Mouse (Mus musculus) MEL (cell line): Measurements from ENCODE around the gene Tdp1. TPM values are rescaled to one million over a fixed set of nuclear protein-coding genes. Genes with fewer than 3 reads are reported as not detected.

ENCODE experiments used
- DNase-seq: peaks from one replicate; pipeline ENCODE4 v3.0.0; 2011; ENCODE audit warnings: low read depth, low spot score
- H3K27ac ChIP-seq: 2 replicates; pipeline ENCODE4 v1.5.1; 2012; ENCODE audit warnings: low read depth, mild to moderate bottlenecking, control low read depth, low read length, moderate library complexity; ENCODE audit not compliant: control insufficient read depth
- H3K27me3 ChIP-seq, 2 experiments: fragments of 150-350 bp in 1 of 2; sonication (generic) in 1 of 2; 2 replicates each; pipeline ENCODE4 v1.6.1; 2012; ENCODE audit warnings: low read length in 2 of 2, mild to moderate bottlenecking in 2 of 2, improper control_type of control experiment in 1 of 2, moderate library complexity in 1 of 2; ENCODE audit not compliant: insufficient read depth in 2 of 2, control insufficient read depth in 1 of 2
- H3K36me3 ChIP-seq, 2 experiments: 2 replicates each; pipeline ENCODE4 v1.6.1; 2012 to 2014; ENCODE audit warnings: low read length in 2 of 2, improper control_type of control experiment in 1 of 2, inconsistent platforms in 1 of 2, mild to moderate bottlenecking in 1 of 2; ENCODE audit not compliant: insufficient read depth in 2 of 2, control insufficient read depth in 1 of 2
- H3K4me1 ChIP-seq, 2 experiments: fragments of 150-350 bp in 1 of 2; sonication (generic) in 1 of 2; 2 replicates each; pipeline ENCODE4 v1.6.1; 2012; ENCODE audit warnings: low read length in 2 of 2, improper control_type of control experiment in 1 of 2, mild to moderate bottlenecking in 1 of 2; ENCODE audit not compliant: insufficient read depth in 2 of 2, control insufficient read depth in 1 of 2
- H3K4me3 ChIP-seq, 2 experiments: fragments of 150-350 bp in 1 of 2; sonication (generic) in 1 of 2; 2 replicates each; pipeline ENCODE4 v1.5.1; 2012; ENCODE audit warnings: low read depth in 2 of 2, low read length in 2 of 2, mild to moderate bottlenecking in 2 of 2, moderate library complexity in 2 of 2, control low read depth in 1 of 2, improper control_type of control experiment in 1 of 2; ENCODE audit not compliant: control insufficient read depth in 1 of 2, insufficient read depth in 1 of 2
- H3K79me2 ChIP-seq: 2 replicates; pipeline ENCODE4 v1.6.1; 2012; ENCODE audit warnings: mild to moderate bottlenecking, low read length, moderate library complexity; ENCODE audit not compliant: control insufficient read depth, poor library complexity, insufficient read depth
- H3K9ac ChIP-seq: 2 replicates; pipeline ENCODE4 v1.6.1; 2012; ENCODE audit warnings: low read depth, mild to moderate bottlenecking, control low read depth, low read length, moderate library complexity; ENCODE audit not compliant: control insufficient read depth, poor library complexity, severe bottlenecking
- H3K9me3 ChIP-seq: fragments of 150-350 bp; sonication (generic); replicated peaks from 2 replicates; pipeline ENCODE4 v1.6.1; 2012; ENCODE audit warnings: mild to moderate bottlenecking, low read length, improper control_type of control experiment, moderate library complexity; ENCODE audit not compliant: insufficient read depth
- CHD1 ChIP-seq: IDR thresholded peaks from 2 replicates; pipeline ENCODE4 v1.6.1; 2012; ENCODE audit warnings: low read depth, mild to moderate bottlenecking, inconsistent platforms, low read length, improper control_type of control experiment
- CHD2 ChIP-seq: IDR thresholded peaks from 2 replicates; pipeline ENCODE4 v1.6.1; 2011; ENCODE audit warnings: low read length, improper control_type of control experiment
- CTCF ChIP-seq, 3 experiments: IDR thresholded peaks in 2 of 3; conservative IDR thresholded peaks in 1 of 3; 2 replicates each; pipeline ENCODE4 v1.5.1; 2011 to 2012; ENCODE audit warnings: low read length in 3 of 3, low read depth in 2 of 3, mild to moderate bottlenecking in 2 of 3, improper control_type of control experiment in 1 of 3, inconsistent platforms in 1 of 3, mixed read lengths in 1 of 3, moderate library complexity in 1 of 3; ENCODE audit not compliant: control insufficient read depth in 1 of 3, insufficient read depth in 1 of 3, poor library complexity in 1 of 3, severe bottlenecking in 1 of 3
- ETS1 ChIP-seq: IDR thresholded peaks from 2 replicates; pipeline ENCODE4 v1.6.1; 2012; ENCODE audit warnings: low read depth, mild to moderate bottlenecking, inconsistent platforms, low read length, improper control_type of control experiment, moderate library complexity
- GABPA ChIP-seq: IDR thresholded peaks from 2 replicates; pipeline ENCODE4 v1.6.1; 2012; ENCODE audit warnings: low read depth, mild to moderate bottlenecking, inconsistent platforms, low read length, improper control_type of control experiment, moderate library complexity
- GATA1 ChIP-seq: IDR thresholded peaks from 2 replicates; pipeline ENCODE4 v1.6.1; 2011; ENCODE audit warnings: low read depth, low read length, improper control_type of control experiment
- JUND ChIP-seq: IDR thresholded peaks from 2 replicates; pipeline ENCODE4 v1.6.1; 2011; ENCODE audit warnings: low read depth, mild to moderate bottlenecking, improper control_type of control experiment, low read length
- MAFK ChIP-seq: IDR thresholded peaks from 2 replicates; pipeline ENCODE4 v1.6.1; 2011; ENCODE audit warnings: low read depth, mild to moderate bottlenecking, low read length, improper control_type of control experiment, borderline replicate concordance
- MAX ChIP-seq: IDR thresholded peaks from 2 replicates; pipeline ENCODE4 v1.6.1; 2011; ENCODE audit warnings: low read length, improper control_type of control experiment
- MAZ ChIP-seq: IDR thresholded peaks from 2 replicates; pipeline ENCODE4 v1.6.1; 2012; ENCODE audit warnings: low read depth, mild to moderate bottlenecking, inconsistent platforms, low read length, improper control_type of control experiment
- MYB ChIP-seq: IDR thresholded peaks from 2 replicates; pipeline ENCODE4 v1.6.1; 2011; ENCODE audit warnings: mild to moderate bottlenecking, low read depth, low read length, improper control_type of control experiment
- MYC ChIP-seq: IDR thresholded peaks from 2 replicates; pipeline ENCODE4 v1.6.1; 2011; ENCODE audit warnings: low read depth, mild to moderate bottlenecking, low read length, improper control_type of control experiment, moderate library complexity
- NELFE ChIP-seq: IDR thresholded peaks from 2 replicates; pipeline ENCODE4 v1.6.1; 2011; ENCODE audit warnings: low read depth, low read length, improper control_type of control experiment
- POLR2AphosphoS5 ChIP-seq: IDR thresholded peaks from 2 replicates; pipeline ENCODE4 v1.6.1; 2012; ENCODE audit warnings: low read depth, borderline replicate concordance, mild to moderate bottlenecking, inconsistent platforms, low read length, moderate library complexity, mixed read lengths
- RAD21 ChIP-seq: IDR thresholded peaks from 2 replicates; pipeline ENCODE4 v1.6.1; 2011; ENCODE audit warnings: mild to moderate bottlenecking, low read depth, low read length, improper control_type of control experiment
- RCOR1 ChIP-seq: IDR thresholded peaks from 2 replicates; pipeline ENCODE4 v1.6.1; 2012; ENCODE audit warnings: low read depth, mild to moderate bottlenecking, inconsistent platforms, low read length, improper control_type of control experiment
- SMC3 ChIP-seq: IDR thresholded peaks from 2 replicates; pipeline ENCODE4 v1.6.1; 2011; ENCODE audit warnings: low read depth, low read length, improper control_type of control experiment
- TBP ChIP-seq: IDR thresholded peaks from 2 replicates; pipeline ENCODE4 v1.8.0; 2011; ENCODE audit warnings: low read depth, low read length, improper control_type of control experiment
- TCF12 ChIP-seq: IDR thresholded peaks from 2 replicates; pipeline ENCODE4 v1.6.1; 2014; ENCODE audit warnings: low read depth, mild to moderate bottlenecking, inconsistent platforms, low read length, improper control_type of control experiment, moderate library complexity
- UBTF ChIP-seq: IDR thresholded peaks from 2 replicates; pipeline ENCODE4 v1.6.1; 2012; ENCODE audit warnings: low read depth, mild to moderate bottlenecking, inconsistent platforms, low read length, improper control_type of control experiment, moderate library complexity, borderline replicate concordance; ENCODE audit not compliant: insufficient read depth
- USF1 ChIP-seq: IDR thresholded peaks from 2 replicates; pipeline ENCODE4 v1.6.1; 2014; ENCODE audit warnings: low read depth, mild to moderate bottlenecking, inconsistent platforms, low read length, improper control_type of control experiment, moderate library complexity
- ZC3H11A ChIP-seq: IDR thresholded peaks from 2 replicates; pipeline ENCODE4 v1.6.1; 2012; ENCODE audit warnings: low read depth, mild to moderate bottlenecking, inconsistent platforms, low read length, improper control_type of control experiment
- ZMIZ1 ChIP-seq: IDR thresholded peaks from 2 replicates; pipeline ENCODE4 v1.6.1; 2012; ENCODE audit warnings: low read depth, mild to moderate bottlenecking, inconsistent platforms, low read length, improper control_type of control experiment, moderate library complexity
- polyA plus RNA-seq, 2 experiments: library from polyadenylated mRNA; stranded (reverse) in 1 of 2; unstranded in 1 of 2; fragments of >175 nt in 1 of 2; fragments of >200 nt in 1 of 2; gene quantifications; 2 replicates each; pipeline versions ENCODE4 v1.2.1 to v1.2.4; 2012; ENCODE audit warnings: low replicate concordance in 2 of 2, low read depth in 1 of 2; ENCODE audit not compliant: insufficient read length in 2 of 2, insufficient read depth in 1 of 2, missing spikeins in 1 of 2
- total RNA-seq: library from RNA; depleted of rRNA; stranded (reverse); fragments of 300-350 nt; gene quantifications from 2 replicates; pipeline ENCODE4 v1.2.3, GENCODE M21; 2012

Gene Tdp1
- total and polyA plus RNA-seq, 3 experiments, result 33.2 to 142 (median 94.3) TPM

DNA sequence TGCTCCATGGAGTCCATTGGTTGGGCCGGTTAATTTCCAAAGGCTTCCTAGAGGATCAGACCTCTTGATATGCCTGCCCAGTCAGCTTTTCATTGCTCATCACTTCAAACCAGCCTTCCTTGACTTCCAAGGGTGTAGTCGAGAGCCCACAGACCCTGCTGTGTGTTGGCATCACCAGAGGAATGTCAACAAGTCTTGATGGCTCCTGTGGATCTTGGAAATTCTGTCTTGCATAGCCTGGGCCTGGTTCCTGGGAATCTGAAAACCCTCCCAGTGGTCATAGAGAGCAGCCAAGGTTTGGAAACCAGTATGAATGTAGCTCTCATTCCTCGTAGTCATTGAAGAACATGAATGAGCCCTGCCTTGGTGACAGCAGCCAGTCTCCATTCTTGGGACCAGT, 116.9 kb downstream of the Tdp1 start:
- TF ChIP-seq SMC3 (no peak), MYB (no peak), ZMIZ1 (no peak), TBP (no peak), USF1 (no peak), MAZ (no peak), CHD2 (no peak), ETS1 (no peak)
- H3K4me1 ChIP-seq, result no peaks in the 10 kb centered on the region; a peak in 1 of 4 replicates
- no peak overlapping the region for H3K9ac ChIP-seq
- no peak overlapping the region for H3K27ac ChIP-seq
- no peaks in the 10 kb centered on the region for H3K27me3 ChIP-seq
- H3K4me3 ChIP-seq, result no peak overlapping the region
- H3K79me2 ChIP-seq, result no peaks in the 10 kb centered on the region
- H3K36me3 ChIP-seq, result no peaks in the 10 kb centered on the region
- H3K9me3 ChIP-seq, result no peaks in the 10 kb centered on the region
- DNase-seq, result no peak

DNA sequence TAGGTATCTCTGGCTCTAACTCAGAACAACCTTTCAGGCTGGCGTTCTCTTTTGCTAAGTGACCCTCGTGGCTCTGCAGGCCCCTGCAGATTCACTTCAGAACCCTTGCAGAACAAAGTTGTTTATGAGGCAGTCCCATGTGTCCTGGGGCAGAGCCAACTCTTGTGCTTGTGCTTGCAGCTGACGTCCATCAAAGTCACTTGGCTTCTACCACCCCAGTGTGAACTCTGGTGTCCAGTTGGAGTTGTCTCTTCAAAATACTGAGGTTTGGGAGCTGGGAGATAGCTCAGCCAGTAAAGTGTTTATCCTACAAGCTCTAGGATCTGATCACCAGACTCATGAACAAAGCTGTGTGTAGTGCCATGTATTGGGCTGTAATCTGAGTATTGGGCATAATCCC, 117.6 kb downstream of the Tdp1 start:
- Histone ChIP-seq H3K9me3 (no peaks in the 10 kb centered on the region), H3K79me2 (no peaks in the 10 kb centered on the region), H3K36me3 (no peaks in the 10 kb centered on the region), H3K4me3 (no peak overlapping the region), H3K4me1 (no peaks in the 10 kb centered on the region; a peak in 1 of 4 replicates), H3K27me3 (no peaks in the 10 kb centered on the region), H3K9ac (no peak overlapping the region), H3K27ac (no peak overlapping the region)
- no peak for TF ChIP-seq GABPA
- TF ChIP-seq USF1, result no peak
- no peak for TF ChIP-seq ZC3H11A
- TF ChIP-seq CHD2, result no peak
- TF ChIP-seq UBTF, result no peak
- no peak for TF ChIP-seq TBP
- no peak for TF ChIP-seq RCOR1
- no peak for TF ChIP-seq NELFE
- TF ChIP-seq TCF12, result no peak
- TF ChIP-seq POLR2AphosphoS5, result no peak
- TF ChIP-seq CHD1, result no peak
- no peak for TF ChIP-seq MYC
- no peak for TF ChIP-seq MAFK
- TF ChIP-seq RAD21, result no peak
- no peak for TF ChIP-seq JUND
- no peak for TF ChIP-seq MAX
- no peak for TF ChIP-seq SMC3
- no peak for TF ChIP-seq MAZ
- no peak for TF ChIP-seq GATA1
- TF ChIP-seq CTCF (IDR thresholded peaks at IDR 0.05 in 2 of 3, conservative IDR thresholded peaks at IDR 0.05 in 1 of 3; ENCODE audit: control insufficient read depth in 1 of 3, insufficient read depth in 1 of 3, low read depth in 2 of 3, low read length in 3 of 3, poor library complexity in 1 of 3, severe bottlenecking in 1 of 3), result no peak
- no peak for DNase-seq
